Mouse (Mus musculus): Measurements from ENCODE around the gene Tmcc1.
A peak's percentile ranks its signal among the peaks of the same experiment; 100 is the strongest.
"Not testable (repeated sequence)": the region's sequence is repeated elsewhere in the genome, so short reads cannot be mapped to it uniquely, and the experiment has no call there.

Gene Tmcc1

GRCm38 (mm10) chr6:116073610-116074009 lies 119.7 kb downstream of the Tmcc1 start:
- no peak for DNase-seq

GRCm38 (mm10) chr6:116072746-116073261 lies 120.5 kb downstream of the Tmcc1 start:
- DNase-seq = peak; percentile 30

GRCm38 (mm10) chr6:116072221-116072745 lies 121.0 kb downstream of the Tmcc1 start:
- no peak for DNase-seq

- no peak for DNase-seq
These were observed 121.5 kb downstream of the Tmcc1 start for GRCm38 (mm10) chr6:116071781-116072180.

- DNase-seq = no peak
These were observed 122.7 kb downstream of the Tmcc1 start for GRCm38 (mm10) chr6:116070558-116070957.

- DNase-seq = no peak
These were observed 129.8 kb downstream of the Tmcc1 start for GRCm38 (mm10) chr6:116063516-116063915.

- not testable (repeated sequence) for DNase-seq
These were observed 133.7 kb downstream of the Tmcc1 start for GRCm38 (mm10) chr6:116059542-116059941.

- DNase-seq = no peak
These were observed 134.6 kb downstream of the Tmcc1 start for GRCm38 (mm10) chr6:116058541-116059300.

GRCm38 (mm10) chr6:116056676-116057264 lies 136.5 kb downstream of the Tmcc1 start:
- no peak for DNase-seq

GRCm38 (mm10) chr6:116055766-116056165 lies 137.5 kb downstream of the Tmcc1 start:
- DNase-seq = no peak

- peak; percentile 33 for DNase-seq
These were observed 138.2 kb downstream of the Tmcc1 start for GRCm38 (mm10) chr6:116055001-116055471.

- no peak for DNase-seq
These were observed 145.4 kb downstream of the Tmcc1 start for GRCm38 (mm10) chr6:116047896-116048295.

- no peak for DNase-seq
These were observed 145.9 kb downstream of the Tmcc1 start for GRCm38 (mm10) chr6:116047366-116047765.

- DNase-seq = no peak
These were observed 149.2 kb downstream of the Tmcc1 start for GRCm38 (mm10) chr6:116044039-116044438.

- no peak for DNase-seq
These were observed 155.1 kb downstream of the Tmcc1 start for GRCm38 (mm10) chr6:116038222-116038621.

GRCm38 (mm10) chr6:116037281-116037831 lies 155.9 kb downstream of the Tmcc1 start:
- DNase-seq = no peak

- no peak for DNase-seq
These were observed 156.7 kb downstream of the Tmcc1 start for GRCm38 (mm10) chr6:116036555-116036954.

- DNase-seq = no peak
These were observed 162.2 kb downstream of the Tmcc1 start for GRCm38 (mm10) chr6:116031052-116031451.

- DNase-seq = no peak
These were observed 168.6 kb downstream of the Tmcc1 start for GRCm38 (mm10) chr6:116024666-116025065.

GRCm38 (mm10) chr6:116021961-116022485 lies 171.3 kb downstream of the Tmcc1 start:
- DNase-seq = no peak

- DNase-seq = no peak
These were observed 177.4 kb downstream of the Tmcc1 start for GRCm38 (mm10) chr6:116015902-116016301.

- DNase-seq = no peak
These were observed 179.2 kb downstream of the Tmcc1 start for GRCm38 (mm10) chr6:116014111-116014510.

GRCm38 (mm10) chr6:116013687-116014086 lies 179.6 kb downstream of the Tmcc1 start:
- DNase-seq = no peak

Measured in lung, postnatal 14 days (tissue).